Mouse (Mus musculus) kidney, embryonic 16.5 days (tissue): ENCODE results near the gene Dgke. TPM values are rescaled to one million over a fixed set of nuclear protein-coding genes. Genes with fewer than 3 reads are reported as not detected.
"Not testable (repeated sequence)": the region's sequence is repeated elsewhere in the genome, so short reads cannot be mapped to it uniquely, and the experiment has no call there.

Experiments used
- ATAC-seq: fragments of 200-750 bp; cut with Nextera tagmentation; 2 replicates; pipeline ENCODE4 v1.8.0; 2017; ENCODE audit warnings: moderate TSS enrichment; ENCODE audit not compliant: low FRiP score, low TSS enrichment
- H3K27ac ChIP-seq: fragments of 300-500 bp; sonication (generic); 2 replicates; pipeline ENCODE4 v1.5.1; 2014; ENCODE audit warnings: low read length
- H3K27me3 ChIP-seq: fragments of 300-500 bp; sonication (generic); 2 replicates; pipeline ENCODE4 v1.6.1; 2014; ENCODE audit warnings: low read length, control low read depth, mixed read lengths; ENCODE audit not compliant: insufficient read depth
- H3K36me3 ChIP-seq: fragments of 300-500 bp; sonication (generic); 2 replicates; pipeline ENCODE4 v1.6.1; 2014; ENCODE audit warnings: low read length, control low read depth, mixed read lengths; ENCODE audit not compliant: insufficient read depth
- H3K4me1 ChIP-seq: fragments of 300-500 bp; sonication (generic); 2 replicates; pipeline ENCODE4 v1.6.1; 2014; ENCODE audit warnings: low read length, control low read depth, mixed read lengths; ENCODE audit not compliant: insufficient read depth
- H3K4me2 ChIP-seq: fragments of 300-500 bp; sonication (generic); replicated peaks from 2 replicates; pipeline ENCODE4 v1.6.1; 2014; ENCODE audit warnings: low read depth, low read length
- H3K4me3 ChIP-seq: fragments of 300-500 bp; sonication (generic); 2 replicates; pipeline ENCODE4 v1.5.1; 2014; ENCODE audit warnings: mild to moderate bottlenecking, low read length
- H3K9ac ChIP-seq: fragments of 300-500 bp; sonication (generic); replicated peaks from 2 replicates; pipeline ENCODE4 v1.6.1; 2014; ENCODE audit warnings: low read length
- H3K9me3 ChIP-seq: fragments of 300-500 bp; sonication (generic); 2 replicates; pipeline ENCODE4 v1.6.1; 2016; ENCODE audit warnings: low read length, control low read depth
- WGBS: fragments of 180-500 bp; shearing (Covaris S2); extraction: QIAGEN DNeasy Blood & Tissue Kit; methylation state at CpG from one replicate; pipeline ENCODE4 v1.1.7; 2014; 5-methylcytosine and 5-hydroxymethylcytosine counted together
- polyA plus RNA-seq: library from polyadenylated mRNA; unstranded; fragments of >200 nt; fragmentation: Nextera tagmentation; extraction: Ambion mirVana; gene quantifications from 2 replicates; pipeline ENCODE4 v1.2.1, GENCODE M21; 2015

Gene Dgke
- polyA plus RNA-seq, 1 experiment from 2014 or later: 4.0 TPM

- Histone ChIP-seq H3K9ac (no peak overlapping the region), H3K27ac (no peak overlapping the region), H3K4me1 (0 out of 2 replicates have a peak, but pooled peaks cover 9% of the 10 kb centered on the region), H3K36me3 (peaks cover 2% of the 10 kb centered on the region; the same call in 1 of the 2 replicates), H3K9me3 (no peaks in the 10 kb centered on the region), H3K4me3 (no peak overlapping the region; the same call in 1 of the 2 replicates), H3K27me3 (no peaks in the 10 kb centered on the region), H3K4me2 (peak overlapping the region; percentile 16; the same call in 1 of the 2 replicates)
- ATAC-seq: no peak
- 90% methylated on average over 7 of the region's 7 CpGs for WGBS
Observed at GRCm38 (mm10) chr11:89001569-89001968, 65.1 kb downstream of the Dgke start.

GRCm38 (mm10) chr11:89000527-89000819, 66.2 kb downstream of the Dgke start:
- H3K27ac ChIP-seq: 0 out of 2 replicates have a peak overlapping the region, but pooled peaks have one; percentile 30
- H3K4me2 ChIP-seq: peak overlapping the region; percentile 60
- no peaks in the 10 kb centered on the region for H3K27me3 ChIP-seq
- peak overlapping the region; percentile 70 for H3K4me3 ChIP-seq
- 0 out of 2 replicates have a peak, but pooled peaks cover 9% of the 10 kb centered on the region for H3K4me1 ChIP-seq
- ATAC-seq: no peak
- peak overlapping the region; percentile 76 for H3K9ac ChIP-seq
- no peaks in the 10 kb centered on the region for H3K9me3 ChIP-seq
- H3K36me3 ChIP-seq: no peaks in the 10 kb centered on the region

- peak overlapping the region; percentile 60 for H3K4me2 ChIP-seq
- H3K27me3 ChIP-seq: no peaks in the 10 kb centered on the region
- peak overlapping the region; percentile 70 for H3K4me3 ChIP-seq
- 0 out of 2 replicates have a peak overlapping the region, but pooled peaks have one; percentile 30 for H3K27ac ChIP-seq
- H3K36me3 ChIP-seq: no peaks in the 10 kb centered on the region
- WGBS: 27% methylated on average over 33 of the region's 33 CpGs
- peak overlapping the region; percentile 76 for H3K9ac ChIP-seq
- H3K9me3 ChIP-seq: no peaks in the 10 kb centered on the region
- 0 out of 2 replicates have a peak, but pooled peaks cover 9% of the 10 kb centered on the region for H3K4me1 ChIP-seq
- ATAC-seq: peak; percentile 35
Observed at GRCm38 (mm10) chr11:88999723-89000526, 66.7 kb downstream of the Dgke start.

- ATAC-seq: peak; percentile 91
- Histone ChIP-seq H3K36me3 (no peaks in the 10 kb centered on the region), H3K4me3 (peak within 1 kb of the TSS; percentile 70), H3K27ac (0 out of 2 replicates have a peak within 1 kb of the TSS, but pooled peaks have one; percentile 30), H3K27me3 (no peaks in the 10 kb centered on the region), H3K9me3 (no peaks in the 10 kb centered on the region), H3K4me1 (0 out of 2 replicates have a peak, but pooled peaks cover 9% of the 10 kb centered on the region), H3K9ac (peak within 1 kb of the TSS; percentile 76), H3K4me2 (peak within 1 kb of the TSS; percentile 60)
- WGBS: 3% methylated on average over 48 of the region's 48 CpGs
Observed at GRCm38 (mm10) chr11:88998974-88999722, 67.5 kb downstream of the Dgke start, which contains the start of gene Trim25. Trim25 (plus strand) TSS chr11:88999376.

GRCm38 (mm10) chr11:88998406-88998805, 68.2 kb downstream of the Dgke start:
- Histone ChIP-seq H3K4me2 (peak overlapping the region; percentile 60; the same call in 1 of the 2 replicates), H3K4me3 (no peak overlapping the region), H3K27ac (no peak overlapping the region), H3K27me3 (no peaks in the 10 kb centered on the region), H3K4me1 (0 out of 2 replicates have a peak, but pooled peaks cover 9% of the 10 kb centered on the region), H3K36me3 (no peaks in the 10 kb centered on the region), H3K9ac (no peak overlapping the region), H3K9me3 (no peaks in the 10 kb centered on the region)
- ATAC-seq: no peak
- 24% methylated on average over 3 of the region's 3 CpGs for WGBS

- not testable (repeated sequence) for H3K4me1 ChIP-seq, H3K9me3 ChIP-seq, H3K4me2 ChIP-seq, H3K4me3 ChIP-seq, H3K9ac ChIP-seq, H3K27me3 ChIP-seq, H3K36me3 ChIP-seq, H3K27ac ChIP-seq, ATAC-seq
- 85% methylated on average over 5 of the region's 5 CpGs for WGBS
Observed at GRCm38 (mm10) chr11:88997343-88997742, 69.3 kb downstream of the Dgke start.

GRCm38 (mm10) chr11:88996427-88996826, 70.2 kb downstream of the Dgke start:
- Histone ChIP-seq H3K27ac (peak overlapping the region; percentile 35; the same call in 1 of the 2 replicates), H3K36me3 (0 out of 2 replicates have a peak, but pooled peaks cover 1% of the 10 kb centered on the region), H3K4me2 (no peak overlapping the region), H3K9me3 (no peaks in the 10 kb centered on the region), H3K4me1 (0 out of 2 replicates have a peak, but pooled peaks cover 9% of the 10 kb centered on the region), H3K4me3 (no peak overlapping the region), H3K9ac (no peak overlapping the region), H3K27me3 (no peaks in the 10 kb centered on the region)
- WGBS: 59% methylated on average over 7 of the region's 7 CpGs
- no peak for ATAC-seq

- 88% methylated on average over 2 of the region's 2 CpGs for WGBS
- H3K4me3 ChIP-seq: no peak overlapping the region
- ATAC-seq: no peak
- H3K4me2 ChIP-seq: no peak overlapping the region
- H3K9ac ChIP-seq: no peak overlapping the region
- H3K27me3 ChIP-seq: no peaks in the 10 kb centered on the region
- no peak overlapping the region for H3K27ac ChIP-seq
- H3K4me1 ChIP-seq: 0 out of 2 replicates have a peak, but pooled peaks cover 9% of the 10 kb centered on the region
- no peaks in the 10 kb centered on the region for H3K9me3 ChIP-seq
- H3K36me3 ChIP-seq: peaks cover 9% of the 10 kb centered on the region; the same call in 1 of the 2 replicates
Observed at GRCm38 (mm10) chr11:88995616-88996015, 71.0 kb downstream of the Dgke start.

- H3K27me3 ChIP-seq: no peaks in the 10 kb centered on the region
- 83% methylated on average over 7 of the region's 7 CpGs for WGBS
- H3K27ac ChIP-seq: no peak overlapping the region
- H3K4me3 ChIP-seq: no peak overlapping the region
- H3K4me2 ChIP-seq: no peak overlapping the region
- ATAC-seq: no peak
- peaks cover 11% of the 10 kb centered on the region; the same call in 1 of the 2 replicates for H3K36me3 ChIP-seq
- H3K9ac ChIP-seq: no peak overlapping the region
- no peaks in the 10 kb centered on the region for H3K9me3 ChIP-seq
- H3K4me1 ChIP-seq: 0 out of 2 replicates have a peak, but pooled peaks cover under 1% of the 10 kb centered on the region
Observed at GRCm38 (mm10) chr11:88994492-88994891, 72.2 kb downstream of the Dgke start.
